Mouse (Mus musculus): ENCODE results near the gene Plppr2. TPM values are rescaled to one million over a fixed set of nuclear protein-coding genes. Genes with fewer than 3 reads are reported as not detected.

The Plppr2 gene
- total RNA-seq, 2 experiments from 2014 or later = 0.36 to 0.98 TPM

GRCm38 (mm10) chr9:21938234-21938855, 1.5 kb downstream of the Plppr2 start:
- intact Hi-C loops (cut with DNase I) = no loop called here
- no peak for TF ChIP-seq CTCF (IDR thresholded peaks at IDR 0.05)
- H3K4me3 ChIP-seq = no peak overlapping the region
- H3K27ac ChIP-seq = no peak overlapping the region
- DNase-seq = no peak

- Histone ChIP-seq H3K4me3 (no peak overlapping the region), H3K27ac (no peak overlapping the region)
- DNase-seq = no peak
- no peak for TF ChIP-seq CTCF (IDR thresholded peaks at IDR 0.05)
- intact Hi-C loops (cut with DNase I) = no loop called here
Observed at GRCm38 (mm10) chr9:21943046-21943445, 6.2 kb downstream of the Plppr2 start.

- intact Hi-C loops (cut with DNase I) = no loop called here
- no peak for DNase-seq
- no peak for TF ChIP-seq CTCF (IDR thresholded peaks at IDR 0.05)
- Histone ChIP-seq H3K4me3 (no peak overlapping the region), H3K27ac (no peak overlapping the region)
Observed at GRCm38 (mm10) chr9:21943638-21944037, 6.8 kb downstream of the Plppr2 start.

- TF ChIP-seq CTCF (IDR thresholded peaks at IDR 0.05) = no peak
- intact Hi-C loops (cut with DNase I) = no loop called here
- no peak for DNase-seq
- Histone ChIP-seq H3K27ac (no peak overlapping the region), H3K4me3 (no peak overlapping the region)
Observed at GRCm38 (mm10) chr9:21944267-21944666, 7.4 kb downstream of the Plppr2 start.

- DNase-seq = no peak
- TF ChIP-seq CTCF (IDR thresholded peaks at IDR 0.05) = no peak
- intact Hi-C loops (cut with DNase I) = no loop called here
- Histone ChIP-seq H3K4me3 (no peak overlapping the region), H3K27ac (no peak overlapping the region)
Observed at GRCm38 (mm10) chr9:21947540-21948130, 10.8 kb downstream of the Plppr2 start.

- no peak for TF ChIP-seq CTCF (IDR thresholded peaks at IDR 0.05)
- no peak overlapping the region for H3K27ac ChIP-seq
- H3K4me3 ChIP-seq = no peak overlapping the region
- DNase-seq = no peak
- intact Hi-C loops (cut with DNase I) = no loop called here
Observed at GRCm38 (mm10) chr9:21948146-21948545, 11.3 kb downstream of the Plppr2 start.

GRCm38 (mm10) chr9:21948790-21949189, 12.0 kb downstream of the Plppr2 start:
- intact Hi-C loops (cut with DNase I) = no loop called here
- no peak for DNase-seq
- H3K27ac ChIP-seq = no peak overlapping the region
- H3K4me3 ChIP-seq = no peak overlapping the region
- no peak for TF ChIP-seq CTCF (IDR thresholded peaks at IDR 0.05)

- no peak overlapping the region for H3K4me3 ChIP-seq
- H3K27ac ChIP-seq = no peak overlapping the region
- TF ChIP-seq CTCF (IDR thresholded peaks at IDR 0.05) = no peak
- intact Hi-C loops (cut with DNase I) = no loop called here
- peak; percentile 68 for DNase-seq
Observed at GRCm38 (mm10) chr9:21950322-21950721, 13.5 kb downstream of the Plppr2 start.

GRCm38 (mm10) chr9:21951977-21952376, 15.1 kb downstream of the Plppr2 start:
- intact Hi-C loops (cut with DNase I) = no loop called here
- H3K27ac ChIP-seq = no peak overlapping the region
- TF ChIP-seq CTCF (IDR thresholded peaks at IDR 0.05) = peak; percentile 18; the same call in 1 of the 2 replicates
- no peak overlapping the region for H3K4me3 ChIP-seq
- no peak for DNase-seq

GRCm38 (mm10) chr9:21953600-21953999, 16.8 kb downstream of the Plppr2 start:
- intact Hi-C loops (cut with DNase I) = no loop called here
- Histone ChIP-seq H3K4me3 (no peak overlapping the region), H3K27ac (no peak overlapping the region)
- no peak for DNase-seq
- TF ChIP-seq CTCF (IDR thresholded peaks at IDR 0.05) = no peak

- no peak for DNase-seq
- no peak for TF ChIP-seq CTCF (IDR thresholded peaks at IDR 0.05)
- Histone ChIP-seq H3K27ac (no peak overlapping the region), H3K4me3 (peak overlapping the region; percentile 84; the same call in 1 of the 2 replicates)
- intact Hi-C loops (cut with DNase I) = loop anchor here (5.0 kb wide), 1 partner anchor 118 kb away; the partner anchor contains the start of genes Gm49318 and Zfp653
Observed at GRCm38 (mm10) chr9:21954635-21955034, 17.8 kb downstream of the Plppr2 start.

- intact Hi-C loops (cut with DNase I) = loop anchor here (5.0 kb wide), 1 partner anchor 117 kb away; the partner anchor contains the start of genes Gm49318 and Zfp653
- H3K27ac ChIP-seq = peak overlapping the region; percentile 97
- peak; percentile 29; the same call in 1 of the 2 replicates for TF ChIP-seq CTCF (IDR thresholded peaks at IDR 0.05)
- peak; percentile 39 for DNase-seq
- peak overlapping the region; percentile 84 for H3K4me3 ChIP-seq
Observed at GRCm38 (mm10) chr9:21955225-21955569, 18.4 kb downstream of the Plppr2 start.

- H3K27ac ChIP-seq = peak within 1 kb of the TSS; percentile 97
- no peak for TF ChIP-seq CTCF (IDR thresholded peaks at IDR 0.05)
- peak; percentile 97 for DNase-seq
- H3K4me3 ChIP-seq = peak within 1 kb of the TSS; percentile 84
- intact Hi-C loops (cut with DNase I) = loop anchor here (2.0 to 5.0 kb wide), 2 partner anchors 47 to 117 kb away; partner anchors contain the start of genes Ccdc151, Gm49318, Prkcsh and Zfp653
Observed at GRCm38 (mm10) chr9:21955570-21956281, 18.9 kb downstream of the Plppr2 start, which contains the start of gene Swsap1. Gene Swsap1, plus strand, starts transcription at chr9:21955755.
